Mouse (Mus musculus): ENCODE measurements around the gene Cabp1.

DNA sequence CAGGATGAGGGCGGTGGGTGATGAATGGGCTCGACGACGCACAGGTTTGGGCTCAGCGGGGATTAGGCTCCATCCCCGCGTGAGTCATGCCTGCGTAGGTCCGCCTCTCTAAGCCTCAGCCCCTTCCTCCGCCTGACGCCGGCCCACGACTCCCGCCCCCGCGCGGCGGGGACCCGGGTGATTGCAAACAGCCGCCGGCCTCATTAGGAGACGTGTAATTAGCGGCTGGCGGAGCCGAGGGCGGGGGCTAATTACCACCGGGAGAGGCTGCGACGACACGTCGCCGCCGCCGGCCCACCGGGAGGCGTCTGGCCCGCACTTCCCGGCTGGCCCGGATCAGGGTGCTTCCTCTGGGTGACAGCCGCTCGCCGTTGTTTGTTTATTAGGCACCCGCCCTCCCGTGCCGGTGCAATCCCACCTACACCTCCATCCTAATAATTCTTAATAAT, 41.2 kb upstream of the Cabp1 start:
- TF ChIP-seq TAL1 (IDR thresholded peaks at IDR 0.05; ENCODE audit: low read length) (no peak), GATA1 (IDR thresholded peaks at IDR 0.05; ENCODE audit: low read length) (no peak)

All from erythroblast, embryonic 14.5 days (primary cell).